Mouse (Mus musculus) layer of hippocampus, adult 9-10 months (tissue): ENCODE results near the gene Ccdc34.
A peak's percentile ranks its signal among the peaks of the same experiment; 100 is the strongest.

Source experiments
- DNase-seq: peaks from one replicate; pipeline ENCODE4 v3.0.0; 2022; ENCODE audit warnings: low spot score

Gene Ccdc34

GRCm38 (mm10) chr2:110017616-110018505, at the start of gene Ccdc34:
Ccdc34 (plus strand) TSS chr2:110017817.
- DNase-seq: peak; percentile 73

- DNase-seq: no peak
Observed at GRCm38 (mm10) chr2:109969381-109969780, 48.2 kb upstream of the Ccdc34 start.

- no peak for DNase-seq
Observed at GRCm38 (mm10) chr2:109969926-109970532, 47.6 kb upstream of the Ccdc34 start.

DNA sequence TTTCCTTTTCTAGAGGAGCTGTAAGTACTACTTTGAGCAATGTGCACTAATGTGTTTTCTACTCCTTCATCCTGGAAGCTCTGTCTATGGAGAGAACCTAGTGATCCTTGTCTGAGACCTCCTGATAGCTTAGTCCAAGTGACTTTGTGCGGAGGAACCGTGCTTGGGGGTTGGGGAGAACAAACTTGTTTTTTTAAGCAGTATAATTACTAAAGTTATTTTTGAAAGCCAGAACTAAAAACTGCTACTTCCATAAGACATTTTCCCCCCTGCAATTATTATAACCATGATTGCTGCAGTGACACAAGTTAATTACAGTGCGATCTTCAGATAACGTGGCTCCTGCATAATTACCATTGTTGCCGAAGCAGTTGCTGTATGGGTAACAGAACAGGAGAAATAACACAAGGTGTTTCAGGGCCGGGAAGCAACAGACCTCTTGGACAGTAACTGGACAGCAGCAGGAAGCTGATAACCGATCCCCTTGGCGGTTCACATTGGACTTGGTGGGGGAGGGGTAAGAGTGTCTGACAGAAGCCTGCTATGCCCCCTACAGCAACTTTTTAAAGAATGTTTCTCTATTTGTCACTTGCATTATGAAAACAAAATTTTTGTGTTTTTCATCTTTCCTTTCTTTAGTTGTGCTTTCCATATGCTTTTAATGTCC, 46.7 kb upstream of the Ccdc34 start:
- no peak for DNase-seq

- DNase-seq: no peak
Observed at GRCm38 (mm10) chr2:109972310-109972709, 45.3 kb upstream of the Ccdc34 start.

DNA sequence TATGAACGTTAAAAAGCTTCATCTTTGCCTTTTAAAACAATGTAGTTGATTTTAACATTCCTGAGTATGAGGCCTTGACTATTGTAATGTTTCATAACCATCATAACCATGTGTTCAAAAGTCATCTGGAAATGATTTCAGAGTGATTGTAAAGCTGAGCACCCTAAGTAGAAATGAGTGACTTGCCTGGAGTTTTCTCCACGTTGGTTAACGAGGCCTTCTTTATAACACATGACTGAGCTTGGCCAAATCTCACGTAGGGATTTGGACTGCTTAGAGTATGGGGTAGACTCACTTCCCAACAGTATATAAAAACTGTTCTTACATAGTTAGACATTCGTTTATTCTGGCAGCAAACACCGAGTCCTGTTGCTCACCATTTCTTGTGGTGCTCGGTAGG, 44.7 kb upstream of the Ccdc34 start:
- DNase-seq: no peak

DNA sequence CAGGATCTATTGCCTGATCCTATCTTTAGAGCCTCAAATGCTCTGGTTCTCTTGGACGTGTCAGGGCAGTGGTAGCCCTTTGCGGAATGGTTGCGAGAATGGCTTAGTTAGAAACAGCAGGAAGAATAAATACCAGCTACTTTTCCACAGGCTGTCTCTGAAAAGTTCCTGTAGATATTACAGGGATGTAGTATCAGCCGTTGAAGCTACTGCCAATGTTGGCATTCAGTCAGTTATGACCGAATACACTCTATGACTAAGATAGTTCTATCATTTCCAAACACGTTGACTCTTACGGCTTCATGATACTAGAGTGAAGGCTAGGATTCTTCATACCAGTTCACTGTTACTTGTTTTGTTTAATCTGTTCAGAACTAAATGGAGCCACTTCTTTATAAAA, 42.8 kb upstream of the Ccdc34 start:
- no peak for DNase-seq

- DNase-seq: no peak
Observed at GRCm38 (mm10) chr2:109976181-109976580, 41.4 kb upstream of the Ccdc34 start.

DNA sequence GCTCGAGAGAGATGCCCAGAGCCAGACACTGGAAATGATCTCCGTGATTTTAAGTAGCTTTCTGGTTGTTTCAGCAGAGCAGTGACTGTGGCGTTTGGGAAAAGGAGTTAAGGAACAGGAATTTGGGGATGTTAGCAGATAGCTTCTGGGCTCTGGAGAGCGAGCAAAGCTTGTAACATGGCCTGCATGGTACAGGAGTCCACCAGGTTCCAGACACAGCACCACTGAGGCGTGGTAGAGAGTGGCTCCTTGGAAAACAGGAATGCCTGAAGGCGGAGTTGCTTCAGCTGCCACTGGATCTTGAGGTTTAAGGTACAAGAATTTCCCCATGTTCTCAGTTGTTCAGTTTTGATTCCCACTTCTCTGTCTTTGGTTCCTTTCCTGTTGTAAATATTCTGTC, 40.3 kb upstream of the Ccdc34 start:
- DNase-seq: no peak

DNA sequence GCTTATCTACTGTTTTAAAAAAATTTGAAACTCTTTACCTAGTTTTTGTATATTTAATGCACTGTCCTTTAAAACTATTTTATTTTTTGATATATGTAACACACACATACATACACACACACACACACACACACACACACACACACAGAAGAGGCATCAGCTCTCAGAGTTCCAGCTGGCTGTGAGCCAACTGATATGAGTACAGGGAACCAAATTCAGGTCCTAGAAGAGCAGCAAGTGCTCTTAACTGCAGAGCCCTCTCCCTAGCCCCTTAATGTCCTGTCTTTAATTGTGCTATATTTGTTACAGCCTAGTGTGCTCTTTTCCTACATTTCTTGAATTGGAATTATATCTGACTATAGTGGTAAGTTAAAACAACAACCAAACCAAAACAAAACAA, 38.4 kb upstream of the Ccdc34 start:
- DNase-seq: no peak

- no peak for DNase-seq
Observed at GRCm38 (mm10) chr2:109983435-109983834, 34.2 kb upstream of the Ccdc34 start.

DNA sequence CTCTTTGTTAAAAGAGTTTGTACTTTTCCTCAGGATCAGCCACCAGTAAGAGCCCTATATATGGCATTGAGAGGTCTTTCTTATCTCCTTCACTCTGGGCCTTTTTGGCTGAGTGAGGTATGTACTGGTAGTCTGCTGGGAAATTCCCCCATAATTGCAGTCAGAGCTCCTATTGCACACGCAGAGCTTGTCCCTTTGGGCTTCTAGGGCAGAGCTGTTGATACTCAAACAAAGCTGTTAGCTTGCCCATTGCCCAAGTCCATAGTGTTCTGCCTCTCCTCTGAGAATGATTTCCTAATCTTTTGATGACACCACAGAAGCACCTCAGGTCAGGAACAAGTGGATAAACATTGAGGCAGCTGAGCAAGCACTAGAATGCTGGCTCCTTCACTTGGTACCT, 32.7 kb upstream of the Ccdc34 start:
- DNase-seq: no peak

GRCm38 (mm10) chr2:109985560-109985959, 32.1 kb upstream of the Ccdc34 start:
- DNase-seq: no peak

DNA sequence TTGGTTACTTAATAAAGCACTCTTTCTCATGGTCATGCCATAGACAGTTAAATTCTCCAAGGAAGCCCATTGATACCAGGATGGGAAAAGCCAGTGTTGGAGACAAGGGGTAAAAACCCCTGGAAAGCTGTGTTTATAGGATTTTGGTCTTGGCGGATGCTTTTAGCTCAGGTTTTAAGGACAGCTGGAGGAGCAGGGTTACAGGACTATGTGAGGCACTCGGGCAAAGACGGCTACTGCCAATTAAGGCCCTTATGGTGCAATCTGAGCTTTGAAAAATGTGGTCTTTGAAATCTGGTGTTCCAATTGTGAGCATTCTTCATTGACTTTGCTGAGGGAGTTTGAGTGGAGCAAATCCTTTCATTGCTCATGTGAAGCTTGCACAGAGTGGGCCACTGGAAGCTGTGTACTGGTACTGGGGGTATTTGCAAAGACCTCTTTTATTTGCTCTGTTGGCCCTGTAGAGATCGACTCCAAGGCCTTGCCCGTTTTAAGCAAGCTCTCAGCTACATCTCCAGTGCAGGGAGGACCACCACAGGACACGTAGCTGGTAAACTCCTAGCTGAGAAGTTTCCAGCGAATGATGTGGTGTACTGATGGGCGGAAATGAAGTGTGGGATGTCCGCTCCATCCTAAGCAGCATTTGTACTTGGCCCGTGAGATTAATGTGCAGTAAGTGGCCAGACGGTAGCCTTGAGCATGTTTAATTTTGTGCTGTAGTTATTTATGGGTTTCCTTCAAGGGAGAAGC, 31.4 kb upstream of the Ccdc34 start:
- no peak for DNase-seq

DNA sequence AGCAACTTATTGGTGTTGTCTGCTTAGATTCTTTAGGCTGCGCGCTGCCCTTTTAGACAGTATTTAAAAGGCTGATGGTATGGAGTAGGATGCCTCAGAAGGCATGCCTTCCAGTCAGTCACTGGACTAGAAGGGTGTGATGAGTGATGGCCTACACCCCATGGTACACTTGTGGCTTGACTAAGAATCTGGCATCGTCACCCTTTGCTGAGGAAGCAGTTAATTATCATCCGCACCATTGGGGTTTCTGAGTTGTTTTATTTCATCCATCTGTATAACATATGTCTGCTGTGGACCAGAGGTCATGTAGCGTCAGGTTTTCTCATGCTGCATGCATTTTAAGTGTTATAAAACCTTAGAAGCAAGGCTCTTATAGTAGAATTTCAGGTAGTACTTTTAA, 29.7 kb upstream of the Ccdc34 start:
- DNase-seq: no peak

DNA sequence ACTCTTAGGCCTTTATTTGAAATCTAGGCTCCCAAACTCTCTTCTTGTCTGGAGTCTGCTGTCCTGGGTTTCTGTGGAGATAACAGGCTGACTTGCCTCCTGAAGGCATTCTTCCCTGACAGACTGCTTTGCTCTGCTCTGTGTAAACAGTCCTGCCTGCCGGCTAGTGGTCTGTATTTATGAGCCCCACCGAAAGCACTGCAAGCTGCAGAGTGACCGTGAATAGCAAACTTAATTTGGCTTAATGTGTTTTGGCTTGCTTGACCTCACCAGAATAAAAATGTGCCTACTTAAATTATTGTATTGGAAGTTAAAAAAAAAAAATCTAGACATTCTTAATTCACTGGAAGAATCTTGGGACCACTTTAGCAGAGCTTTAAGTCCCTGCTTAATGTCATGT, 28.4 kb upstream of the Ccdc34 start:
- DNase-seq: no peak

DNA sequence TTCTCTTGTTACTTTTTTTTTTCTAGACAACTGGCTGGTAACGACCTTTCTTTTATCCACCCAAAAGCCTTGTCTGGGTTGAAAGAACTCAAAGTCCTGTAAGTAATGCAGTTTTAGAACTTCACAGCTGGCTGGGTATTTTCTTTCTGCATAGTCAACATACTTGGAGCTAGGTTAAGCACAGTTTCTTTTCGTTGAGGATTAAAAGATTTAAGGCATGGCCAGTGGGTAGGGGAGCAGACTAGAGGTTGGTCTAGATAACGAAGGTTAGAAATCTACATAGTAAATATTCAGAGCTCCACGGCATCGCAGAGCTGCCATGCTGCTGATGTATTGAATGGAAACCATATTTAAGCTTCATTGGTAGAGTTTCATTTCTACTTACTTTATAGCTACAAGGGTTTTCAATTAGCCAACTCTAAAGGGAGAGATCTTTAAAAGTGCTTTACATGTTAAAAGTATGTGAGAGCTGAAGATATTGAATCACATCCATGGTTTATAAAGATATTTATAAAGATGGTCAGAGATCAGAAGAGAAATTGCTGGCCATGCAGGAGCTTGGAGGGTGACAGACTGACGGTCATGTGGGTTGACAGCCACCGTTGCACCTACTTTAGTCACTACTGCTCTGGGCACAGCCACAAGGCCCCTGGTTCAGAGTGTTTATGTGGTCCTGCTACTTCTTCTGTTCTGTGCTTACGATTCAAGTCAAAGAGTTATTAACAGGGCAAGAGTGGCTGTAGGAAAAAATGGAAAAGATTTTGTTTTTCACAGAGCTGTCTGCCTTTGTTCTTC, 27.7 kb upstream of the Ccdc34 start:
- DNase-seq: no peak

- DNase-seq: no peak
Observed at GRCm38 (mm10) chr2:109991754-109992153, 25.9 kb upstream of the Ccdc34 start.

GRCm38 (mm10) chr2:109992448-109993073, 25.1 kb upstream of the Ccdc34 start:
- DNase-seq: no peak

- no peak for DNase-seq
Observed at GRCm38 (mm10) chr2:109993404-109993803, 24.2 kb upstream of the Ccdc34 start.

DNA sequence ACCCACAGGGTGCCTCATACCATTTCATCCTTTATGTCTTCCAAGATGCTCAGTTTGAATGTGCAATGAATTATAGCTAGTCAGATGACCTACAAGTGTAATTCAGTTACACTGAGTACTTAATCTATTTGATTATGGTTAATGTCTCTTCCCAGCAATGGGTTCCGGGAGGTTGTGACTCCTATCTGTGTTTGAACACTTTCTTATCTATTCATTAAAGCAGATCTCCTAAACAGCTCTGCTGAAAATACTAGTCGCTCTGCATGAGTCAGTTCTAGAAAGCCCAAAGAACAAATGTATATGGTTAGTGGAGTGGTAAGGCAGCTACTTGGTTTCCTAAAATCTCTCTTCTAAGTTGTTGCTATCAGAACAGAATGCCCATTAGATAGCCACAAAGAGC, 22.6 kb upstream of the Ccdc34 start:
- no peak for DNase-seq
